Comparison of ENCODE assay signal across 16 mouse cellular contexts in the genomic region with DNA sequence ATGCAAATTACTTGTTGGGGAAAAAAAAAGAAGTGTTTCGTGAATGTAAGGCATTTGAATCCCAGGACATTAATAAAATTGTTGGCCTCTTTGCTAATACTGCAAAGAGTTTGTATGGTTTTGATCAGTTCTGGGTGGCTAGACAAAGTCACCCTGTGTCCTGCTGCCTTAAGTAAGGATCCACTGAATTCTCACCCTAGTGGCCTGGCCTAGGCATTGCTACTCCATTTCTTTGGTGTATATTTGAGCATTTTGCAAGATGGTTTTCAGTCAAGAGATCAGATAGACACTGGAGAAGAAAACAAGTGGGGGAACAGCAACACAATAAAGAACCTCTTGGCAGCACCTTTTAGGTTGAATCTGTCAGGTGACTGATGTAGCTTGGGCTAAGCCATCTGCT. TPM values are rescaled to one million over a fixed set of nuclear protein-coding genes. Genes with fewer than 3 reads are reported as not detected.
DNase-seq lines count a peak whose midpoint lies in the region; ATAC-seq lines count a peak whose summit lies in the region.
"Had no signal": no experiment of that assay in that cellular context is flagged by ENCODE, and none has a peak within 500 bp of the region (broad histone marks: within the 10 kb centered on the region; RNA-seq: fewer than 3 reads in every experiment).

No protein-coding gene starts in this region.

- no peak for ATAC-seq in lung, embryonic 15.5 days (ENCODE audit: borderline replicate concordance, extremely low read depth, low FRiP score, low TSS enrichment)
- ATAC-seq: inflammation-experienced regulatory T-cells, adult 6 months; midbrain, embryonic 13.5 days had no signal

- WGBS in heart, embryonic 10.5 days: 70% methylated on average over 1 of the region's 1 CpGs
- 68% methylated on average over 1 of the region's 1 CpGs for WGBS in lung, embryonic 15.5 days

- no peak overlapping the region for H3K9ac ChIP-seq in lung, embryonic 15.5 days
- H3K9ac ChIP-seq: embryonic facial prominence, embryonic 12.5 days; heart, embryonic 13.5 days; limb, embryonic 15.5 days; midbrain, embryonic 13.5 days had no signal

- H3K4me3 ChIP-seq in heart, embryonic 10.5 days: no peak overlapping the region
- no peak overlapping the region for H3K4me3 ChIP-seq in lung, embryonic 15.5 days
- H3K4me3 ChIP-seq: embryonic facial prominence, embryonic 12.5 days; heart, embryonic 13.5 days; limb, embryonic 15.5 days; midbrain, embryonic 13.5 days had no signal

- H3K36me3 ChIP-seq in heart, embryonic 10.5 days: no peaks in the 10 kb centered on the region
- H3K36me3 ChIP-seq in lung, embryonic 15.5 days: no peaks in the 10 kb centered on the region
- H3K36me3 ChIP-seq: embryonic facial prominence, embryonic 12.5 days; G1E; heart, embryonic 13.5 days; limb, embryonic 15.5 days; midbrain, embryonic 13.5 days had no signal

- peak; percentile 63 for DNase-seq in heart, embryonic 10.5 days (ENCODE audit: low spot score)
- DNase-seq in heart, postnatal 14 days: no peak
- no peak for DNase-seq in lung, postnatal 14 days
- peak; percentile 34 for DNase-seq in R1 (ENCODE audit: low read depth, low spot score)
- peak; percentile 33 for DNase-seq in retina, postnatal 1 day
- no peak for DNase-seq in right cerebral cortex, postnatal 10 days (ENCODE audit: low spot score in 2 of 2)
- DNase-seq in testis, postnatal 10 days (ENCODE audit: low spot score): no peak
- DNase-seq: adrenal gland, postnatal 36 days; cerebellum, adult 2 months had no signal

- intact Hi-C loops in heart, postnatal 14 days (cut with DNase I): loop anchor here (5.0 kb wide), 2 partner anchors 512 to 822 kb away; a partner anchor contains a TSS

- no peak overlapping the region for H3K4me2 ChIP-seq in lung, embryonic 15.5 days
- H3K4me2 ChIP-seq: embryonic facial prominence, embryonic 12.5 days; heart, embryonic 13.5 days; limb, embryonic 15.5 days; midbrain, embryonic 13.5 days had no signal

- no peaks in the 10 kb centered on the region for H3K27me3 ChIP-seq in heart, embryonic 10.5 days (ENCODE audit: insufficient read depth, poor library complexity, severe bottlenecking)
- H3K27me3 ChIP-seq in lung, embryonic 15.5 days: no peaks in the 10 kb centered on the region
- H3K27me3 ChIP-seq: embryonic facial prominence, embryonic 12.5 days; heart, embryonic 13.5 days; limb, embryonic 15.5 days; midbrain, embryonic 13.5 days had no signal

- H3K27ac ChIP-seq in heart, embryonic 10.5 days: no peak overlapping the region
- H3K27ac ChIP-seq in lung, embryonic 15.5 days: 0 out of 2 replicates have a peak overlapping the region, but pooled peaks have one; percentile 22
- H3K27ac ChIP-seq: embryonic facial prominence, embryonic 12.5 days; heart, embryonic 13.5 days; limb, embryonic 15.5 days; midbrain, embryonic 13.5 days had no signal

- peaks cover 7% of the 10 kb centered on the region for H3K4me1 ChIP-seq in heart, embryonic 10.5 days
- H3K4me1 ChIP-seq in lung, embryonic 15.5 days: peaks cover 21% of the 10 kb centered on the region

- no peaks in the 10 kb centered on the region for H3K9me3 ChIP-seq in heart, embryonic 10.5 days
- H3K9me3 ChIP-seq in lung, embryonic 15.5 days: no peaks in the 10 kb centered on the region
- H3K9me3 ChIP-seq: embryonic facial prominence, embryonic 12.5 days; heart, embryonic 13.5 days; limb, embryonic 15.5 days; midbrain, embryonic 13.5 days had no signal

RNA-seq across cellular contexts. Expression of a gene that starts 6.9 kb away (rescaled TPM):
- polyA plus RNA-seq in heart, embryonic 10.5 days (2016; fragmentation: Nextera tagmentation; extraction: Ambion mirVana): 75.7 and 76.6 TPM in 2 replicates
- 10 to 100 TPM; 58.3 to 72.6 TPM for total RNA-seq in heart, postnatal 14 days (2021)
- 123 and 124 TPM in 2 replicates for polyA plus RNA-seq in lung, embryonic 15.5 days (2015; fragmentation: Nextera tagmentation; extraction: Ambion mirVana)

Comparison
In these comparisons a context has a peak if more than half of its experiments do, and no peak if none do; other contexts are left out.
1. DNase-seq: peak in heart, embryonic 10.5 days (single experiment), R1 (single experiment) and retina, postnatal 1 day (single experiment); none in heart, postnatal 14 days (0 of 2), lung, postnatal 14 days (single experiment), right cerebral cortex, postnatal 10 days (0 of 2) and testis, postnatal 10 days (single experiment).